Comparison of ENCODE assay signal across 9 mouse cellular contexts in the genomic region with DNA sequence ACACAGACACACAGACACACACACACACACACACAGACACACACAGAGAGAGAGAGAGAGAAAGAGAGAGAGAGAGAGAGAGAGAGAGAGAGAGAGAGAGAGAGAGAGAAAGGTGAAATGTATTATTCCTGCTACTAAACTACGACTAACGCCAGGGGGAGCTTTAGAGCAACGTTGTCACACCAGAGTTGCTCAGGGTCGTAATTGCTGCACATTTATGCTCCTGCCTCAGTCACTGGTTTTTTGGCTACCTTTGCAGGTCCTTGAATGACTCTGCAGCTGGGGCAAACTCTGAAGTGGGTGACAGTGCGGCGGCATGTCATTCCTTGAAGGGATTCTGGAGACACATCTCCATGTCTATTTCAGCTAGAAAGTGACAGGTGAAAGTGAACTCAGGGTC.
DNase-seq lines count a peak whose midpoint lies in the region; ATAC-seq and TF ChIP-seq lines count a peak whose summit lies in the region.
"Had no signal": no experiment of that assay in that cellular context is flagged by ENCODE, and none has a peak within 500 bp of the region (broad histone marks: within the 10 kb centered on the region; RNA-seq: fewer than 3 reads in every experiment).

No protein-coding gene starts in this region.

- no peak overlapping the region for H3K4me3 ChIP-seq in kidney, adult 2 months (ENCODE audit: insufficient read depth, low read depth, low read length)
- H3K4me3 ChIP-seq in kidney, embryonic 16.5 days (ENCODE audit: low read length) = no peak overlapping the region
- H3K4me3 ChIP-seq in hindbrain, embryonic 14.5 days (replicated peaks; ENCODE audit: low read length) = no peak overlapping the region
- no peak overlapping the region for H3K4me3 ChIP-seq in limb, embryonic 10.5 days
- H3K4me3 ChIP-seq: embryonic facial prominence, embryonic 15.5 days had no signal

- H3K9ac ChIP-seq in kidney, embryonic 16.5 days (replicated peaks; ENCODE audit: low read length) = no peak overlapping the region
- H3K9ac ChIP-seq in hindbrain, embryonic 14.5 days = no peak overlapping the region
- H3K9ac ChIP-seq: embryonic facial prominence, embryonic 15.5 days had no signal

- ATAC-seq in kidney, embryonic 16.5 days (ENCODE audit: low FRiP score, low TSS enrichment) = no peak
- peak; percentile 24; the same call in 1 of the 2 replicates for ATAC-seq in hindbrain, embryonic 14.5 days (ENCODE audit: low FRiP score)

- TF ChIP-seq POLR2A in kidney, adult 2 months (IDR thresholded peaks at IDR 0.05; ENCODE audit: low read depth, low read length) = no peak

- H3K4me2 ChIP-seq in kidney, embryonic 16.5 days (replicated peaks; ENCODE audit: low read depth, low read length) = no peak overlapping the region
- no peak overlapping the region for H3K4me2 ChIP-seq in hindbrain, embryonic 14.5 days (replicated peaks)
- H3K4me2 ChIP-seq: embryonic facial prominence, embryonic 15.5 days had no signal

- no peaks in the 10 kb centered on the region for H3K4me1 ChIP-seq in kidney, adult 2 months (ENCODE audit: control insufficient read depth, insufficient read depth, low read length)
- no peaks in the 10 kb centered on the region for H3K4me1 ChIP-seq in kidney, embryonic 16.5 days (ENCODE audit: insufficient read depth, low read length)
- H3K4me1 ChIP-seq in hindbrain, embryonic 14.5 days (replicated peaks; ENCODE audit: control insufficient read depth, insufficient read depth, low read length) = no peaks in the 10 kb centered on the region
- H3K4me1 ChIP-seq in limb, embryonic 10.5 days = no peaks in the 10 kb centered on the region
- H3K4me1 ChIP-seq: embryonic facial prominence, embryonic 15.5 days had no signal

- DNase-seq in kidney, adult 2 months = peak; percentile 21
- peak; percentile 65 for DNase-seq in NIH3T3 (ENCODE audit: low read depth)
- peak; percentile 2 for DNase-seq in c-Kit-positive CD71-positive TER-119-positive erythroid progenitor cells, embryonic 14.5 days (ENCODE audit: low spot score)
- DNase-seq in hindbrain, embryonic 14.5 days (ENCODE audit: low spot score) = peak; percentile 74
- DNase-seq in limb, embryonic 10.5 days (ENCODE audit: low spot score) = peak; percentile 47
- DNase-seq in right cerebral cortex, postnatal 4 days = peak; percentile 69
- no peak for DNase-seq in thymus, postnatal 36 days

- H3K36me3 ChIP-seq in kidney, adult 2 months (ENCODE audit: control insufficient read depth, insufficient read depth, low read length) = no peaks in the 10 kb centered on the region
- no peaks in the 10 kb centered on the region for H3K36me3 ChIP-seq in kidney, embryonic 16.5 days (ENCODE audit: insufficient read depth, low read length)
- H3K36me3 ChIP-seq in hindbrain, embryonic 14.5 days (replicated peaks; ENCODE audit: control insufficient read depth, insufficient read depth) = no peaks in the 10 kb centered on the region
- H3K36me3 ChIP-seq in limb, embryonic 10.5 days = no peaks in the 10 kb centered on the region
- H3K36me3 ChIP-seq: embryonic facial prominence, embryonic 15.5 days had no signal

- WGBS in kidney, adult 2 months = 32% methylated on average over 6 of the region's 6 CpGs
- WGBS in kidney, embryonic 16.5 days = 37% methylated on average over 6 of the region's 6 CpGs
- WGBS in hindbrain, embryonic 14.5 days = 38% methylated on average over 6 of the region's 6 CpGs
- WGBS in limb, embryonic 10.5 days = 43% methylated on average over 6 of the region's 6 CpGs

- no peaks in the 10 kb centered on the region for H3K27me3 ChIP-seq in kidney, adult 2 months (replicated peaks; ENCODE audit: control insufficient read depth, insufficient read depth, low read length)
- H3K27me3 ChIP-seq in kidney, embryonic 16.5 days (ENCODE audit: insufficient read depth, low read length) = no peaks in the 10 kb centered on the region
- H3K27me3 ChIP-seq in hindbrain, embryonic 14.5 days (ENCODE audit: control insufficient read depth, insufficient read depth, low read length) = no peaks in the 10 kb centered on the region
- H3K27me3 ChIP-seq in limb, embryonic 10.5 days (ENCODE audit: low read depth, poor library complexity, severe bottlenecking) = no peaks in the 10 kb centered on the region
- H3K27me3 ChIP-seq: embryonic facial prominence, embryonic 15.5 days had no signal

- H3K27ac ChIP-seq in kidney, adult 2 months (ENCODE audit: insufficient read depth, low read depth, low read length) = no peak overlapping the region
- H3K27ac ChIP-seq in kidney, embryonic 16.5 days (ENCODE audit: low read length) = no peak overlapping the region
- H3K27ac ChIP-seq in hindbrain, embryonic 14.5 days = no peak overlapping the region
- H3K27ac ChIP-seq in limb, embryonic 10.5 days = no peak overlapping the region
- H3K27ac ChIP-seq: embryonic facial prominence, embryonic 15.5 days had no signal

- H3K9me3 ChIP-seq in kidney, embryonic 16.5 days (ENCODE audit: low read length) = no peaks in the 10 kb centered on the region
- H3K9me3 ChIP-seq in hindbrain, embryonic 14.5 days (ENCODE audit: control insufficient read depth, low read length) = no peaks in the 10 kb centered on the region
- no peaks in the 10 kb centered on the region for H3K9me3 ChIP-seq in limb, embryonic 10.5 days (replicated peaks)
- H3K9me3 ChIP-seq: embryonic facial prominence, embryonic 15.5 days had no signal

- TF ChIP-seq CTCF in kidney, adult 2 months (conservative IDR thresholded peaks at IDR 0.05; ENCODE audit: insufficient read depth, insufficient read length, low read depth, low read length) = peak; percentile 44; the same call in 1 of the 2 replicates

Comparison
In these comparisons a context has a peak if more than half of its experiments do, and no peak if none do; other contexts are left out.
1. DNase-seq: peak in kidney, adult 2 months (single experiment), NIH3T3 (single experiment), c-Kit-positive CD71-positive TER-119-positive erythroid progenitor cells, embryonic 14.5 days (single experiment), hindbrain, embryonic 14.5 days (single experiment), limb, embryonic 10.5 days (single experiment) and right cerebral cortex, postnatal 4 days (single experiment); none in thymus, postnatal 36 days (0 of 2).